Mouse (Mus musculus) myocyte (in vitro differentiated cells): Measurements from ENCODE around the gene Urah. TPM values are rescaled to one million over a fixed set of nuclear protein-coding genes. Genes with fewer than 3 reads are reported as not detected.

ENCODE experiments used
- H3K27me3 ChIP-seq: one replicate; pipeline ENCODE4 v1.6.1; 2011; ENCODE audit not compliant: control insufficient read depth, insufficient read depth, insufficient read length
- H3K36me3 ChIP-seq: one replicate; pipeline ENCODE4 v1.6.1; 2011; ENCODE audit not compliant: control insufficient read depth, insufficient read depth
- H3K4me2 ChIP-seq: one replicate; pipeline ENCODE4 v1.6.1; 2011; ENCODE audit warnings: low read depth, control low read depth
- H3K4me3 ChIP-seq: one replicate; pipeline ENCODE4 v1.5.1; 2011; ENCODE audit warnings: mild to moderate bottlenecking, control low read depth, moderate library complexity
- H3K79me2 ChIP-seq: one replicate; pipeline ENCODE4 v1.6.1; 2011; ENCODE audit not compliant: control insufficient read depth, insufficient read depth
- H3ac ChIP-seq: one replicate; pipeline ENCODE4 v1.6.1; 2011; ENCODE audit not compliant: control insufficient read depth, insufficient read length
- CEBPB ChIP-seq: IDR thresholded peaks from 2 replicates; pipeline ENCODE4 v1.6.1; 2011; ENCODE audit warnings: mild to moderate bottlenecking, moderate library complexity; ENCODE audit not compliant: poor library complexity, insufficient read depth, severe bottlenecking
- E2F4 ChIP-seq: IDR thresholded peaks from one replicate; pipeline ENCODE4 v1.6.1; 2011; ENCODE audit warnings: mild to moderate bottlenecking, control low read depth, moderate library complexity; ENCODE audit not compliant: insufficient read depth
- MAX ChIP-seq: IDR thresholded peaks from one replicate; pipeline ENCODE4 v1.6.1; 2011; ENCODE audit warnings: low read depth, mild to moderate bottlenecking, control low read depth
- MYOD1 ChIP-seq, 3 experiments: IDR thresholded peaks; one replicate each; pipeline ENCODE4 v1.6.1; 2011; ENCODE audit warnings: control low read depth in 2 of 3, low read depth in 2 of 3, mild to moderate bottlenecking in 2 of 3, moderate library complexity in 1 of 3; ENCODE audit not compliant: insufficient read length in 2 of 3, control insufficient read depth in 1 of 3
- MYOG ChIP-seq, 3 experiments: IDR thresholded peaks; one replicate each; pipeline ENCODE4 v1.6.1; 2011; ENCODE audit warnings: control low read depth in 2 of 3, low read depth in 2 of 3, mild to moderate bottlenecking in 2 of 3; ENCODE audit not compliant: insufficient read length in 2 of 3, control insufficient read depth in 1 of 3, insufficient read depth in 1 of 3
- POLR2A ChIP-seq: IDR thresholded peaks from one replicate; pipeline ENCODE4 v1.6.1; 2011; ENCODE audit warnings: low read depth, mild to moderate bottlenecking, control low read depth, moderate library complexity; ENCODE audit not compliant: insufficient read length
- POLR2AphosphoS2 ChIP-seq: IDR thresholded peaks from one replicate; pipeline ENCODE4 v1.6.1; 2011; ENCODE audit warnings: low read depth, control low read depth; ENCODE audit not compliant: insufficient read length
- REST ChIP-seq: IDR thresholded peaks from one replicate; pipeline ENCODE4 v1.6.1; 2011; ENCODE audit warnings: mild to moderate bottlenecking, control low read depth, moderate library complexity; ENCODE audit not compliant: insufficient read depth, insufficient read length
- SRF ChIP-seq: IDR thresholded peaks from one replicate; pipeline ENCODE4 v1.6.1; 2011; ENCODE audit warnings: low read depth; ENCODE audit not compliant: control insufficient read depth, insufficient read length
- TCF12 ChIP-seq: IDR thresholded peaks from one replicate; pipeline ENCODE4 v1.6.1; 2011; ENCODE audit warnings: mild to moderate bottlenecking, control low read depth; ENCODE audit not compliant: poor library complexity, insufficient read depth, severe bottlenecking
- TCF3 ChIP-seq: IDR thresholded peaks from one replicate; pipeline ENCODE4 v1.6.1; 2011; ENCODE audit warnings: low read depth, control low read depth; ENCODE audit not compliant: insufficient read length
- USF1 ChIP-seq: IDR thresholded peaks from one replicate; pipeline ENCODE4 v1.6.1; 2011; ENCODE audit warnings: low read depth, mild to moderate bottlenecking, control low read depth, moderate library complexity
- polyA plus RNA-seq: library from polyadenylated mRNA; unstranded; fragments of >200 nt; fragmentation: generic; extraction: Trizol; gene quantifications from one replicate; pipeline ENCODE4 v1.2.1, GENCODE M21; 2012; ENCODE audit warnings: missing spikeins

Urah gene
- 0.13 TPM for polyA plus RNA-seq

DNA sequence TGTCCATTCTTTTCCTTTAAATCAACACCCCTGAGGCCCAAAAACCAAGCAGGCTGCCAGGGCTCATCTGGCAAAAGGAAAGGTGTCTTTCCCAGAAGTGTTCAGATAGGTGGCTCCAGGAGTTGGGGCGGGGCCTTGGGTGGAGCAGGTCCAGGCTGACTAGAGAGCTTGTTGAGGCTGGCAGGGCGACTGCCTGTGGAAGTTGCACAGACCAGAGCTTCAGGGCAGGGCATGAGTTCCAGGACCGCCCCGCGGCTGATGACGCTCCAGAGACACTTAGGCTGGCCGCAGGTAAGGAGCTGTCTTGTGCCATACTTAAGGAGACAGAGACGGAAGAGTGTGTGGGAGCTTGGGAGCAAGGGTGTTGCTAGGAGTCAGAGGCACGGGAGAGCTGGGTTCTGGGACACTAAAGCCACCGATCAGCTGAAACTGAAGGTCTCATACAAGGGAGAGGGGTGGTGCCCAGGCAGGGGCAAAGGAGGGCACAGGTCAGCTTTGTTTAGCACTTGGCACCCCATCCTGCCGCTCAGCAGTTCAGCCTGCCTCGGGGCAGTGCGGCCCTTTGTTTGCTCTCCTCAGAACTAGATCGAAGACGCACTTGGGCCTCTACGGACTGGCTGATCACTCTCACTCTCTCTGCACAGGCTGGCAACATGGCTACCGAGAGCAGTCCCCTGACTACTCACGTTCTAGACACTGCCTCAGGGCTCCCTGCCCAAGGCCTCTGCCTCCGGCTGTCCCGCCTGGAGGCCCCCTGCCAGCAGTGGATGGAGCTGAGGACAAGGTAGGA is at the start of gene Urah:
Gene Urah, plus strand, starts transcription at position 51 of the 790 bp plus-strand sequence.
- no peak within 1 kb of the TSS for H3ac ChIP-seq
- H3K79me2 ChIP-seq, result no peaks in the 10 kb centered on the region
- H3K4me3 ChIP-seq, result no peak within 1 kb of the TSS
- H3K36me3 ChIP-seq, result no peaks in the 10 kb centered on the region
- H3K27me3 ChIP-seq, result no peaks in the 10 kb centered on the region
- no peak for TF ChIP-seq SRF
- TF ChIP-seq POLR2A, result no peak
- no peak for TF ChIP-seq POLR2AphosphoS2
- H3K4me2 ChIP-seq, result no peak within 1 kb of the TSS

- Histone ChIP-seq H3K4me3 (no peak within 1 kb of the TSS), H3K79me2 (no peaks in the 10 kb centered on the region), H3ac (no peak within 1 kb of the TSS), H3K36me3 (no peaks in the 10 kb centered on the region), H3K27me3 (peaks cover 14% of the 10 kb centered on the region), H3K4me2 (no peak within 1 kb of the TSS)
- TF ChIP-seq USF1 (no peak), MAX (no peak), POLR2AphosphoS2 (no peak), SRF (no peak), E2F4 (no peak), REST (no peak), MYOD1 (IDR thresholded peaks at IDR 0.05; ENCODE audit: control insufficient read depth in 1 of 3, insufficient read length in 2 of 3, low read depth in 2 of 3) (no peak), TCF12 (no peak)
Observed at GRCm38 (mm10) chr7:140787406-140788052, 47.3 kb upstream of the Urah start, which contains the start of gene Syce1. Gene Syce1 (minus strand): TSS chr7:140787852.

GRCm38 (mm10) chr7:140788053-140788435 is 46.8 kb upstream of the Urah start:
- Histone ChIP-seq H3K79me2 (no peaks in the 10 kb centered on the region), H3K27me3 (peaks cover 20% of the 10 kb centered on the region), H3K36me3 (no peaks in the 10 kb centered on the region), H3K4me2 (no peak overlapping the region), H3ac (no peak overlapping the region), H3K4me3 (no peak overlapping the region)
- no peak for TF ChIP-seq SRF
- no peak for TF ChIP-seq REST
- TF ChIP-seq MYOG (IDR thresholded peaks at IDR 0.05; ENCODE audit: control insufficient read depth in 1 of 3, insufficient read depth in 1 of 3, insufficient read length in 2 of 3, low read depth in 2 of 3), result no peak
- TF ChIP-seq E2F4, result no peak
- no peak for TF ChIP-seq TCF3
- TF ChIP-seq USF1, result no peak
- TF ChIP-seq MAX, result no peak
- TF ChIP-seq CEBPB, result no peak
- no peak for TF ChIP-seq POLR2AphosphoS2
- TF ChIP-seq MYOD1 (IDR thresholded peaks at IDR 0.05; ENCODE audit: control insufficient read depth in 1 of 3, insufficient read length in 2 of 3, low read depth in 2 of 3), result no peak
- no peak for TF ChIP-seq TCF12
- TF ChIP-seq POLR2A, result no peak

DNA sequence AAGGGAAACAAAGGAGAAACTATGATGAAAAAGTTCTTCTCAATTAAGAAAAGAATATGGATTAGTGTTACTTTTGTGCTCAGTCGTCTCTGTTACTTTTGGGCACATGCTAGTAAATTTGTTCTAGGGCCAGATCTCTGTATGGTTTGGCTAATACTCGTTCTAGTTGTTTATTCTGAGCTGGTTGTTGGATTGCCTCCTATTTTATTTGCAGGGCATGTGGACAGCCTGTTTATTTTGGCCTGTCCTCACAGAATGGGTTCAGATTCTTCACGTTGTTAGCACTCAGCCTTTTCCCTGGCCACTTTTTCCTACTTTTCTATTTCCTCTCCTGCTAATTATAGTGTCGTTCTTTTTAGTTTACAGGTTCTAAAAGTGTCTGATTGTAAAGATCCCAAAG is 41.3 kb upstream of the Urah start:
- no peak overlapping the region for H3K4me2 ChIP-seq
- TF ChIP-seq USF1, result no peak
- no peak for TF ChIP-seq REST
- no peak for TF ChIP-seq POLR2AphosphoS2
- no peak for TF ChIP-seq E2F4
- no peak for TF ChIP-seq MAX
- peaks cover 16% of the 10 kb centered on the region for H3K27me3 ChIP-seq
- no peaks in the 10 kb centered on the region for H3K36me3 ChIP-seq
- H3K79me2 ChIP-seq, result no peaks in the 10 kb centered on the region
- H3ac ChIP-seq, result no peak overlapping the region
- H3K4me3 ChIP-seq, result no peak overlapping the region

- H3ac ChIP-seq, result no peak overlapping the region
- no peak overlapping the region for H3K4me3 ChIP-seq
- peaks cover 19% of the 10 kb centered on the region for H3K27me3 ChIP-seq
Observed at GRCm38 (mm10) chr7:140797619-140798018, 37.2 kb upstream of the Urah start.

More at GRCm38 (mm10) chr7:140797619-140798018, 37.2 kb upstream of the Urah start:
- Histone ChIP-seq H3K4me2 (no peak overlapping the region), H3K79me2 (no peaks in the 10 kb centered on the region), H3K36me3 (no peaks in the 10 kb centered on the region)
- no peak for TF ChIP-seq MYOG (IDR thresholded peaks at IDR 0.05; ENCODE audit: control insufficient read depth in 1 of 3, insufficient read depth in 1 of 3, insufficient read length in 2 of 3, low read depth in 2 of 3)
- no peak for TF ChIP-seq POLR2A
- no peak for TF ChIP-seq REST
- TF ChIP-seq POLR2AphosphoS2, result no peak
- no peak for TF ChIP-seq E2F4
